Mouse (Mus musculus) embryonic facial prominence, embryonic 15.5 days (tissue): ENCODE data around the gene Rasgef1b. TPM values are rescaled to one million over a fixed set of nuclear protein-coding genes. Genes with fewer than 3 reads are reported as not detected.

Experiments
- ATAC-seq: fragments of 200-750 bp; cut with Nextera tagmentation; 2 replicates; pipeline ENCODE4 v1.8.0; 2017; ENCODE audit warnings: low read depth, moderate TSS enrichment; ENCODE audit not compliant: insufficient number of reproducible peaks, low FRiP score, low TSS enrichment
- H3K27ac ChIP-seq: fragments of 300-500 bp; sonication (generic); replicated peaks from 2 replicates; pipeline ENCODE4 v1.5.1; 2015; ENCODE audit warnings: mild to moderate bottlenecking, inconsistent platforms
- H3K27me3 ChIP-seq: fragments of 300-500 bp; sonication (generic); 2 replicates; pipeline ENCODE4 v1.6.1; 2015; ENCODE audit warnings: inconsistent platforms
- H3K36me3 ChIP-seq: fragments of 300-500 bp; sonication (generic); 2 replicates; pipeline ENCODE4 v1.6.1; 2015; ENCODE audit warnings: mild to moderate bottlenecking, inconsistent platforms
- H3K4me1 ChIP-seq: fragments of 300-500 bp; sonication (generic); 2 replicates; pipeline ENCODE4 v1.6.1; 2015; ENCODE audit warnings: inconsistent platforms
- H3K4me2 ChIP-seq: fragments of 300-500 bp; sonication (generic); replicated peaks from 2 replicates; pipeline ENCODE4 v1.6.1; 2015; ENCODE audit warnings: mild to moderate bottlenecking, inconsistent platforms
- H3K4me3 ChIP-seq: fragments of 300-500 bp; sonication (generic); replicated peaks from 2 replicates; pipeline ENCODE4 v1.5.1; 2015; ENCODE audit warnings: mild to moderate bottlenecking, inconsistent platforms
- H3K9ac ChIP-seq: fragments of 300-500 bp; sonication (generic); 2 replicates; pipeline ENCODE4 v1.6.1; 2015; ENCODE audit warnings: inconsistent platforms
- H3K9me3 ChIP-seq: fragments of 300-500 bp; sonication (generic); replicated peaks from 2 replicates; pipeline ENCODE4 v1.6.1; 2016; ENCODE audit warnings: inconsistent platforms
- WGBS: fragments of 180-500 bp; shearing (Covaris S2); methylation state at CpG from one replicate; pipeline ENCODE4 v1.1.7; 2015; 5-methylcytosine and 5-hydroxymethylcytosine counted together
- polyA plus RNA-seq: library from polyadenylated mRNA; unstranded; fragments of >200 nt; fragmentation: Nextera tagmentation; extraction: Ambion mirVana; gene quantifications from 2 replicates; pipeline ENCODE4 v1.2.1, GENCODE M21; 2015

The Rasgef1b gene
- polyA plus RNA-seq, 1 experiment from 2014 or later = 11.5 TPM

- WGBS = 69% methylated on average over 4 of the region's 4 CpGs
- no peak overlapping the region for H3K4me2 ChIP-seq
- H3K4me3 ChIP-seq = no peak overlapping the region
- H3K4me1 ChIP-seq = no peaks in the 10 kb centered on the region
- no peak overlapping the region for H3K27ac ChIP-seq
- no peak for ATAC-seq
- H3K9ac ChIP-seq = no peak overlapping the region
- no peaks in the 10 kb centered on the region for H3K27me3 ChIP-seq
- H3K36me3 ChIP-seq = no peaks in the 10 kb centered on the region
- no peaks in the 10 kb centered on the region for H3K9me3 ChIP-seq
Measured at GRCm38 (mm10) chr5:99320783-99321182, 408.1 kb downstream of the Rasgef1b start.

- H3K9me3 ChIP-seq = no peaks in the 10 kb centered on the region
- no peak overlapping the region for H3K4me2 ChIP-seq
- no peaks in the 10 kb centered on the region for H3K27me3 ChIP-seq
- no peaks in the 10 kb centered on the region for H3K4me1 ChIP-seq
- no peak overlapping the region for H3K4me3 ChIP-seq
- no peak for ATAC-seq
- H3K36me3 ChIP-seq = no peaks in the 10 kb centered on the region
- 46% methylated on average over 4 of the region's 4 CpGs for WGBS
- no peak overlapping the region for H3K9ac ChIP-seq
- H3K27ac ChIP-seq = no peak overlapping the region
Measured at GRCm38 (mm10) chr5:99297939-99298338, 430.9 kb downstream of the Rasgef1b start.

- no peak for ATAC-seq
- Histone ChIP-seq H3K4me2 (no peak overlapping the region), H3K9me3 (no peaks in the 10 kb centered on the region), H3K36me3 (no peaks in the 10 kb centered on the region), H3K27ac (no peak overlapping the region), H3K4me1 (no peaks in the 10 kb centered on the region), H3K4me3 (no peak overlapping the region), H3K27me3 (no peaks in the 10 kb centered on the region), H3K9ac (no peak overlapping the region)
- 61% methylated on average over 2 of the region's 2 CpGs for WGBS
Measured at GRCm38 (mm10) chr5:99296348-99296747, 432.5 kb downstream of the Rasgef1b start.

- no peak for ATAC-seq
- Histone ChIP-seq H3K27me3 (no peaks in the 10 kb centered on the region), H3K9ac (no peak overlapping the region), H3K4me1 (no peaks in the 10 kb centered on the region), H3K4me2 (no peak overlapping the region), H3K9me3 (no peaks in the 10 kb centered on the region), H3K36me3 (no peaks in the 10 kb centered on the region), H3K27ac (no peak overlapping the region), H3K4me3 (no peak overlapping the region)
- 72% methylated on average over 10 of the region's 10 CpGs for WGBS
Measured at GRCm38 (mm10) chr5:99292287-99292851, 436.5 kb downstream of the Rasgef1b start.

GRCm38 (mm10) chr5:99291084-99291830, 437.6 kb downstream of the Rasgef1b start:
- no peak overlapping the region for H3K9ac ChIP-seq
- H3K4me3 ChIP-seq = no peak overlapping the region
- no peaks in the 10 kb centered on the region for H3K27me3 ChIP-seq
- WGBS = 72% methylated on average over 12 of the region's 12 CpGs
- H3K36me3 ChIP-seq = no peaks in the 10 kb centered on the region
- H3K4me2 ChIP-seq = no peak overlapping the region
- H3K27ac ChIP-seq = no peak overlapping the region
- H3K4me1 ChIP-seq = no peaks in the 10 kb centered on the region
- no peak for ATAC-seq
- no peaks in the 10 kb centered on the region for H3K9me3 ChIP-seq

- H3K9me3 ChIP-seq = no peaks in the 10 kb centered on the region
- H3K4me2 ChIP-seq = no peak overlapping the region
- H3K36me3 ChIP-seq = no peaks in the 10 kb centered on the region
- no peak for ATAC-seq
- H3K9ac ChIP-seq = no peak overlapping the region
- no peaks in the 10 kb centered on the region for H3K4me1 ChIP-seq
- no peaks in the 10 kb centered on the region for H3K27me3 ChIP-seq
- no peak overlapping the region for H3K27ac ChIP-seq
- H3K4me3 ChIP-seq = no peak overlapping the region
- 76% methylated on average over 4 of the region's 4 CpGs for WGBS
Measured at GRCm38 (mm10) chr5:99288262-99288661, 440.6 kb downstream of the Rasgef1b start.

- H3K4me2 ChIP-seq = no peak overlapping the region
- ATAC-seq = no peak
- no peaks in the 10 kb centered on the region for H3K9me3 ChIP-seq
- WGBS = 86% methylated on average over 6 of the region's 6 CpGs
- no peak overlapping the region for H3K4me3 ChIP-seq
- H3K36me3 ChIP-seq = no peaks in the 10 kb centered on the region
- H3K9ac ChIP-seq = no peak overlapping the region
- H3K27ac ChIP-seq = no peak overlapping the region
- H3K4me1 ChIP-seq = no peaks in the 10 kb centered on the region
- H3K27me3 ChIP-seq = no peaks in the 10 kb centered on the region
Measured at GRCm38 (mm10) chr5:99287647-99288185, 441.1 kb downstream of the Rasgef1b start.

- no peak for ATAC-seq
- H3K36me3 ChIP-seq = no peaks in the 10 kb centered on the region
- 83% methylated on average over 6 of the region's 6 CpGs for WGBS
Measured at GRCm38 (mm10) chr5:99286575-99286974, 442.3 kb downstream of the Rasgef1b start.

GRCm38 (mm10) chr5:99286024-99286423, 442.8 kb downstream of the Rasgef1b start:
- no peak overlapping the region for H3K9ac ChIP-seq
- H3K27me3 ChIP-seq = no peaks in the 10 kb centered on the region
- H3K36me3 ChIP-seq = no peaks in the 10 kb centered on the region
- H3K4me1 ChIP-seq = no peaks in the 10 kb centered on the region
- H3K4me3 ChIP-seq = no peak overlapping the region
- no peak overlapping the region for H3K27ac ChIP-seq
- WGBS = 92% methylated on average over 6 of the region's 6 CpGs
- no peak for ATAC-seq
- no peaks in the 10 kb centered on the region for H3K9me3 ChIP-seq
- H3K4me2 ChIP-seq = no peak overlapping the region

More at GRCm38 (mm10) chr5:99286575-99286974, 442.3 kb downstream of the Rasgef1b start:
- Histone ChIP-seq H3K9ac (no peak overlapping the region), H3K9me3 (no peaks in the 10 kb centered on the region), H3K27me3 (no peaks in the 10 kb centered on the region), H3K27ac (no peak overlapping the region), H3K4me3 (no peak overlapping the region), H3K4me2 (no peak overlapping the region), H3K4me1 (no peaks in the 10 kb centered on the region)

- 89% methylated on average over 7 of the region's 7 CpGs for WGBS
- no peak for ATAC-seq
Measured at GRCm38 (mm10) chr5:99284369-99284768, 444.5 kb downstream of the Rasgef1b start.

GRCm38 (mm10) chr5:99283636-99284035, 445.2 kb downstream of the Rasgef1b start:
- Histone ChIP-seq H3K4me1 (no peaks in the 10 kb centered on the region), H3K27me3 (no peaks in the 10 kb centered on the region), H3K36me3 (no peaks in the 10 kb centered on the region), H3K9me3 (no peaks in the 10 kb centered on the region), H3K4me3 (no peak overlapping the region), H3K27ac (no peak overlapping the region), H3K9ac (no peak overlapping the region), H3K4me2 (no peak overlapping the region)
- ATAC-seq = no peak
- WGBS = 75% methylated on average over 3 of the region's 3 CpGs

More at GRCm38 (mm10) chr5:99284369-99284768, 444.5 kb downstream of the Rasgef1b start:
- no peak overlapping the region for H3K4me3 ChIP-seq
- H3K27me3 ChIP-seq = no peaks in the 10 kb centered on the region
- no peak overlapping the region for H3K4me2 ChIP-seq
- no peaks in the 10 kb centered on the region for H3K4me1 ChIP-seq
- no peak overlapping the region for H3K9ac ChIP-seq
- H3K27ac ChIP-seq = no peak overlapping the region
- H3K36me3 ChIP-seq = no peaks in the 10 kb centered on the region
- no peaks in the 10 kb centered on the region for H3K9me3 ChIP-seq
